Mouse (Mus musculus) induced T-regulatory cell, adult 2 months (primary cell): ENCODE results near the gene Lax1.
"Not testable (repeated sequence)": the region's sequence is repeated elsewhere in the genome, so short reads cannot be mapped to it uniquely, and the experiment has no call there.

Experiments
- DNase-seq: peaks from one replicate; pipeline ENCODE4 v3.0.0-alpha.2; 2012; ENCODE audit warnings: low read depth

The Lax1 gene

GRCm38 (mm10) chr1:133688301-133688700 lies 1.6 kb downstream of the Lax1 start:
- DNase-seq, result peak; percentile 63

GRCm38 (mm10) chr1:133685749-133686519 lies 4.0 kb downstream of the Lax1 start:
- DNase-seq, result no peak

- no peak for DNase-seq
Measured at GRCm38 (mm10) chr1:133671801-133672200, 18.1 kb downstream of the Lax1 start.

GRCm38 (mm10) chr1:133671266-133671665 lies 18.6 kb downstream of the Lax1 start:
- no peak for DNase-seq

- DNase-seq, result no peak
Measured at GRCm38 (mm10) chr1:133670776-133671175, 19.1 kb downstream of the Lax1 start.

GRCm38 (mm10) chr1:133670190-133670589 lies 19.7 kb downstream of the Lax1 start:
- no peak for DNase-seq

- no peak for DNase-seq
Measured at GRCm38 (mm10) chr1:133668618-133669017, 21.3 kb downstream of the Lax1 start.

- DNase-seq, result no peak
Measured at GRCm38 (mm10) chr1:133667721-133668120, 22.2 kb downstream of the Lax1 start.

- DNase-seq, result not testable (repeated sequence)
Measured at GRCm38 (mm10) chr1:133665713-133666112, 24.2 kb downstream of the Lax1 start.

- no peak for DNase-seq
Measured at GRCm38 (mm10) chr1:133664203-133664970, 25.5 kb downstream of the Lax1 start.

- no peak for DNase-seq
Measured at GRCm38 (mm10) chr1:133663427-133663826, 26.5 kb downstream of the Lax1 start.

- no peak for DNase-seq
Measured at GRCm38 (mm10) chr1:133662941-133663340, 27.0 kb downstream of the Lax1 start.

- peak; percentile 97 for DNase-seq
Measured at GRCm38 (mm10) chr1:133661203-133661933, 28.5 kb downstream of the Lax1 start, which contains the start of gene Gm38394. Gene Gm38394 (minus strand): TSS chr1:133661318.

- DNase-seq, result peak; percentile 60
Measured at GRCm38 (mm10) chr1:133660466-133661202, 29.3 kb downstream of the Lax1 start, which contains the start of gene Zbed6. Gene Zbed6 (minus strand): TSS chr1:133660885.

- DNase-seq, result no peak
Measured at GRCm38 (mm10) chr1:133658878-133659277, 31.0 kb downstream of the Lax1 start.

- DNase-seq, result no peak
Measured at GRCm38 (mm10) chr1:133656811-133657210, 33.1 kb downstream of the Lax1 start.

GRCm38 (mm10) chr1:133653033-133653432 lies 36.9 kb downstream of the Lax1 start:
- no peak for DNase-seq

GRCm38 (mm10) chr1:133650288-133651055 lies 39.4 kb downstream of the Lax1 start:
- peak; percentile 67 for DNase-seq

GRCm38 (mm10) chr1:133645652-133646051 lies 44.3 kb downstream of the Lax1 start:
- no peak for DNase-seq

GRCm38 (mm10) chr1:133641163-133641562 lies 48.7 kb downstream of the Lax1 start:
- no peak for DNase-seq

- DNase-seq, result no peak
Measured at GRCm38 (mm10) chr1:133638517-133638916, 51.4 kb downstream of the Lax1 start.
